Mouse (Mus musculus): ENCODE results near the gene Prep. TPM values are rescaled to one million over a fixed set of nuclear protein-coding genes. Genes with fewer than 3 reads are reported as not detected.

The Prep gene
- polyA plus RNA-seq, 1 experiment from 2014 or later = 36.2 TPM

GRCm38 (mm10) chr10:45204582-45204981 is 137.6 kb downstream of the Prep start:
- no peaks in the 10 kb centered on the region for H3K9me3 ChIP-seq
- no peaks in the 10 kb centered on the region for H3K4me1 ChIP-seq
- no peaks in the 10 kb centered on the region for H3K27me3 ChIP-seq
- WGBS = 53% methylated on average over 1 of the region's 1 CpGs
- H3K4me3 ChIP-seq = no peak overlapping the region
- no peaks in the 10 kb centered on the region for H3K36me3 ChIP-seq
- no peak overlapping the region for H3K4me2 ChIP-seq
- no peak for ATAC-seq (ENCODE audit: borderline replicate concordance, extremely low read depth, low FRiP score, low TSS enrichment)
- H3K27ac ChIP-seq = no peak overlapping the region
- H3K9ac ChIP-seq = no peak overlapping the region

GRCm38 (mm10) chr10:45210201-45210600 is 143.2 kb downstream of the Prep start:
- Histone ChIP-seq H3K27ac (no peak overlapping the region), H3K9ac (no peak overlapping the region)
- ATAC-seq (ENCODE audit: borderline replicate concordance, extremely low read depth, low FRiP score, low TSS enrichment) = no peak

GRCm38 (mm10) chr10:45216676-45217075 is 149.7 kb downstream of the Prep start:
- Histone ChIP-seq H3K9ac (no peak overlapping the region), H3K4me2 (no peak overlapping the region), H3K27ac (no peak overlapping the region), H3K36me3 (no peaks in the 10 kb centered on the region), H3K9me3 (no peaks in the 10 kb centered on the region), H3K4me1 (no peaks in the 10 kb centered on the region), H3K27me3 (no peaks in the 10 kb centered on the region), H3K4me3 (no peak overlapping the region)
- ATAC-seq (ENCODE audit: borderline replicate concordance, extremely low read depth, low FRiP score, low TSS enrichment) = no peak
- 68% methylated on average over 7 of the region's 7 CpGs for WGBS

More at GRCm38 (mm10) chr10:45210201-45210600, 143.2 kb downstream of the Prep start:
- Histone ChIP-seq H3K9me3 (no peaks in the 10 kb centered on the region), H3K4me3 (no peak overlapping the region), H3K36me3 (no peaks in the 10 kb centered on the region), H3K27me3 (no peaks in the 10 kb centered on the region), H3K4me2 (no peak overlapping the region), H3K4me1 (no peaks in the 10 kb centered on the region)

Small RNA genes lying within 50 kb of the gene (microRNA-seq; reads per million reads assigned to microRNA genes)
- not detected for gene Gm23766

Other genes starting within 250 kb of the Prep start
- 0.97 and 1.5 TPM in 2 replicates for gene Popdc3, start 110.9 kb downstream of the Prep start, polyA plus RNA-seq (2015; fragmentation: Nextera tagmentation; extraction: Ambion mirVana)

Data from lung, embryonic 15.5 days (tissue).